Mouse (Mus musculus) stomach, embryonic 15.5 days (tissue): Measurements from ENCODE around the gene Retn. TPM values are rescaled to one million over a fixed set of nuclear protein-coding genes. Genes with fewer than 3 reads are reported as not detected.

Source experiments
- ATAC-seq: fragments of 200-750 bp; cut with Nextera tagmentation; 2 replicates; pipeline ENCODE4 v1.8.0; 2017; ENCODE audit warnings: low read depth, moderate number of reproducible peaks, moderate TSS enrichment; ENCODE audit not compliant: insufficient read depth, low FRiP score
- H3K27ac ChIP-seq: fragments of 300-500 bp; sonication (generic); 2 replicates; pipeline ENCODE4 v1.5.1; 2015; ENCODE audit warnings: mild to moderate bottlenecking, inconsistent platforms
- H3K27me3 ChIP-seq: fragments of 300-500 bp; sonication (generic); replicated peaks from 2 replicates; pipeline ENCODE4 v1.6.1; 2015; ENCODE audit warnings: inconsistent platforms
- H3K36me3 ChIP-seq: fragments of 300-500 bp; sonication (generic); 2 replicates; pipeline ENCODE4 v1.6.1; 2015; ENCODE audit warnings: inconsistent platforms
- H3K4me1 ChIP-seq: fragments of 300-500 bp; sonication (generic); 2 replicates; pipeline ENCODE4 v1.6.1; 2015; ENCODE audit warnings: inconsistent platforms
- H3K4me2 ChIP-seq: fragments of 300-500 bp; sonication (generic); 2 replicates; pipeline ENCODE4 v1.6.1; 2015; ENCODE audit warnings: mild to moderate bottlenecking, inconsistent platforms
- H3K4me3 ChIP-seq: fragments of 300-500 bp; sonication (generic); replicated peaks from 2 replicates; pipeline ENCODE4 v1.5.1; 2015; ENCODE audit warnings: inconsistent platforms
- H3K9ac ChIP-seq: fragments of 300-500 bp; sonication (generic); 2 replicates; pipeline ENCODE4 v1.6.1; 2015; ENCODE audit warnings: inconsistent platforms
- H3K9me3 ChIP-seq: fragments of 300-500 bp; sonication (generic); 2 replicates; pipeline ENCODE4 v1.6.1; 2016; ENCODE audit warnings: inconsistent platforms
- WGBS: fragments of 180-500 bp; shearing (Covaris S2); methylation state at CpG from one replicate; pipeline ENCODE4 v1.1.7; 2015; 5-methylcytosine and 5-hydroxymethylcytosine counted together
- polyA plus RNA-seq: library from polyadenylated mRNA; unstranded; fragments of >200 nt; fragmentation: Nextera tagmentation; extraction: Ambion mirVana; gene quantifications from 2 replicates; pipeline ENCODE4 v1.2.1, GENCODE M21; 2015

Retn gene
- 0.15 TPM in 1 of 2 replicates, not detected in the other for polyA plus RNA-seq

DNA sequence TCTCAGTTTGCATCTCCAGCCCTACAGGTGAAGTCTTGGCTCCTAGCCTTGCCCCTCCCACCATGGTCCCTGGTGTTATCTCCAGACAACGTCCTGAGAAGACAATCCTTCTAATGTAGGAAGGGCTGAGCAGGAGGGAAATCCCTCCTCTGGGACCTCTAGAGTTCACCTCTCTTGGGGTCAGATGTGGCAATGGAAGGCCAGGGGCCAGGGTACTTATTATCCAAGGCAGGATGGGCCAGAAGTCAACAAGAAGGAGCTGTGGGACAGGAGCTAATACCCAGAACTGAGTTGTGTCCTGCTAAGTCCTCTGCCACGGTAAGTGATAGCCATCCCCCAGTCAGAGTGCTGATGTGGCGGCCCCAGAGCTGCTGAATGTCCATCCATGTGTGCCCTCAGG, at the start of gene Retn:
Retn (plus strand) TSS at position 245 of the 400 bp plus-strand sequence.
- no peaks in the 10 kb centered on the region for H3K9me3 ChIP-seq
- H3K4me2 ChIP-seq: no peak within 1 kb of the TSS
- H3K27ac ChIP-seq: no peak within 1 kb of the TSS
- H3K27me3 ChIP-seq: no peaks in the 10 kb centered on the region
- WGBS: 66% methylated on average over 3 of the region's 3 CpGs
- no peaks in the 10 kb centered on the region for H3K36me3 ChIP-seq
- ATAC-seq: no peak
- H3K9ac ChIP-seq: no peak within 1 kb of the TSS
- no peaks in the 10 kb centered on the region for H3K4me1 ChIP-seq
- H3K4me3 ChIP-seq: no peak within 1 kb of the TSS

DNA sequence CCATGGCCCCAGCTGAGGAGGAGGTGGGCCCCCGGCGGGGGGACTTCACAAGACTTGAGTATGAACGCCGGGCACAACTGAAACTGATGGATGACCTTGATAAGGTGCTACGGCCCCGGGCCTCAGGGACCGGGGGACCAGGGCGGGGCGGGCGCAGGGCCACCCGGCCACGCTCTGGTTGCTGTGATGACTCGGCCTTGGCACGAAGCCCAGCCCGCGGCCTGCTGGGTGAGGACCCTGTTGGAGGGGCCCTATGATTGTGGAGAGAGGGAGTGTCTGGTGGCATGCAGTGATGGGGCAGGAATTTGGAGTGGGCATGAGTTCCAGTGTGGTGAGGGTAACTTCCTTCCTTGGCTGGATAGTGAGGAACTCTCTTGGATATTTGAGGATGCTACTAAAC, 49.0 kb upstream of the Retn start:
- no peaks in the 10 kb centered on the region for H3K27me3 ChIP-seq
- H3K9ac ChIP-seq: no peak overlapping the region
- no peak overlapping the region for H3K4me3 ChIP-seq
- H3K4me2 ChIP-seq: no peak overlapping the region
- ATAC-seq: no peak
- no peak overlapping the region for H3K27ac ChIP-seq
- WGBS: 67% methylated on average over 16 of the region's 16 CpGs
- no peaks in the 10 kb centered on the region for H3K9me3 ChIP-seq
- peaks cover 38% of the 10 kb centered on the region for H3K36me3 ChIP-seq
- 0 out of 2 replicates have a peak, but pooled peaks cover 4% of the 10 kb centered on the region for H3K4me1 ChIP-seq

DNA sequence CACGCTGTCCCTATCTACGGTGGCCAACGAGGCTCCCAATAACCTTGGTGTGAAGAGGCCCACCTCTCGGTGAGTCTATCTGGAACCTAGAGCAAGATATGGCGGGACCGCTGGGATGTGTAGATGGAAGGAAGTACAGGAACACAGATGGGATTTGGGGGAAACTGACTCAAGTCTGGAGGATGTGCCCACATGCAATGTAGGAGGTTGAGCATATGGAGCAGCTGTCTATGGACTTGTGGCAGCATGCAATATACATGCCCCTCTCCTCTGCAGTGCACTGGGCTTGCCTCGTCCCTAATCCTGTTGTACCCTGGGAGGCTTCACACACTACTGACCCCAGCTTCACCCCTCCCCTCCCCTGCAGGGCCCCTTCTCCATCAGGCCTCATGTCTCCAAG, 47.7 kb upstream of the Retn start:
- WGBS: 86% methylated on average over 7 of the region's 7 CpGs
- H3K27ac ChIP-seq: no peak overlapping the region
- no peaks in the 10 kb centered on the region for H3K9me3 ChIP-seq
- no peak overlapping the region for H3K4me3 ChIP-seq
- H3K4me1 ChIP-seq: 0 out of 2 replicates have a peak, but pooled peaks cover 4% of the 10 kb centered on the region
- H3K27me3 ChIP-seq: no peaks in the 10 kb centered on the region
- no peak overlapping the region for H3K4me2 ChIP-seq
- H3K9ac ChIP-seq: no peak overlapping the region
- ATAC-seq: no peak
- H3K36me3 ChIP-seq: peaks cover 43% of the 10 kb centered on the region

DNA sequence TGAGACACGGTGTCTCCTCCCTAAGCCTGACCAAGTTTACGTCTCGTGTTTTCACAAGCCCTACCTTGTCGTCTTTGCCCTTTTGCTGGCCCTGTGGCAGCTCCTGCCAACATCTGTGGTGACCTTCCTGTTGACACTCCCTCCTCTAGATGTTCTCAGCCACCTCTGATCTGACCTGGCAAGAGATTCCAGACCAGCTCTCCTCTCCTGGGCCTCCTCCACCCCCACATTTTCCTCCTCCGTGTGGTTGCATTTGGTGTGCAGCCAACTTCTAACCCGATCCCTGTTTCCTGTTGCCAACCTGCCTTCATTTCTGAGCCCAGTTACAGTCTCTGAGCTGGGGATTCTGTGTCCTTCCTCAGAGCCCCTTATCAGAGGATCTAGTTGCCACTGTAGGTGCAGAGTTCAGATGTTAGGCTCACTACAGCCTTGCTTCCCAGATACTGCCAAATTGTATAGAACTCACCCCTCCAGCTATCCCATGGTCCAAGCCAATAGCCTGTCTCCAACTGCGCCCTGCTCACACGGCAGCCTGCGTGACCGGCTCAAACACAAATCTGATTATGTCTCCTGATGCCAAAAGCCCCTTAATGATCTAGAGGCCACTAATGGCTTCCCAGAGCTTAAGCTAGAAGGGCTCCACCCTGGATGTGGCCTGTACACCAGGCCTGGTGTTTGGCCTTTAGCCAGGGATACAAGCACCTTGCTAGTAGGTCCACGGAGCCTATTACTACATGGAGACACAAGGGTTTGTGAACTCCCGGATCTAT, 46.3 kb upstream of the Retn start:
- Histone ChIP-seq H3K27me3 (no peaks in the 10 kb centered on the region), H3K36me3 (peaks cover 55% of the 10 kb centered on the region), H3K4me2 (no peak overlapping the region), H3K4me1 (0 out of 2 replicates have a peak, but pooled peaks cover 4% of the 10 kb centered on the region), H3K9ac (no peak overlapping the region), H3K9me3 (no peaks in the 10 kb centered on the region), H3K4me3 (no peak overlapping the region), H3K27ac (peak overlapping the region; percentile 1; the same call in 1 of the 2 replicates)
- ATAC-seq: no peak
- WGBS: 79% methylated on average over 12 of the region's 12 CpGs

DNA sequence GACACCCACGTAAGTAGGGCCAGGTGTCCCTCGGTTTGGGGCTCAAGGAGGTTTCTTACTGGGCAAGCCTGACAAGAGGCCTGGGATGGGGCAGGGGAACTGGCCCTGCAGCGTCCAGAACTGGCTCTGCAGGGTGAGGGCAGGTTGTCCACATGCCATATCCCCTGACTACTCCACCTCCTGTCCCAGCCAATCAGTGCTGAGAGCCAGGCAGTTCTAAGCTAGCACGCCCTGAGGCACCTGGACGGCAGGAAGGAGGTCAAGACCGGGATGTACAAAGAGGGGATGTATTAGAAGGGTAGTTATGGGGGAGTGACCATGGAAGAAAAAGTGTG, 45.8 kb upstream of the Retn start:
- ATAC-seq: no peak; the same call in 1 of the 2 replicates
- H3K36me3 ChIP-seq: peaks cover 57% of the 10 kb centered on the region
- H3K4me2 ChIP-seq: no peak overlapping the region
- H3K9ac ChIP-seq: no peak overlapping the region
- 74% methylated on average over 6 of the region's 6 CpGs for WGBS
- no peaks in the 10 kb centered on the region for H3K27me3 ChIP-seq
- H3K9me3 ChIP-seq: no peaks in the 10 kb centered on the region
- no peak overlapping the region for H3K4me3 ChIP-seq
- H3K27ac ChIP-seq: peak overlapping the region; percentile 1; the same call in 1 of the 2 replicates
- H3K4me1 ChIP-seq: 0 out of 2 replicates have a peak, but pooled peaks cover 4% of the 10 kb centered on the region

DNA sequence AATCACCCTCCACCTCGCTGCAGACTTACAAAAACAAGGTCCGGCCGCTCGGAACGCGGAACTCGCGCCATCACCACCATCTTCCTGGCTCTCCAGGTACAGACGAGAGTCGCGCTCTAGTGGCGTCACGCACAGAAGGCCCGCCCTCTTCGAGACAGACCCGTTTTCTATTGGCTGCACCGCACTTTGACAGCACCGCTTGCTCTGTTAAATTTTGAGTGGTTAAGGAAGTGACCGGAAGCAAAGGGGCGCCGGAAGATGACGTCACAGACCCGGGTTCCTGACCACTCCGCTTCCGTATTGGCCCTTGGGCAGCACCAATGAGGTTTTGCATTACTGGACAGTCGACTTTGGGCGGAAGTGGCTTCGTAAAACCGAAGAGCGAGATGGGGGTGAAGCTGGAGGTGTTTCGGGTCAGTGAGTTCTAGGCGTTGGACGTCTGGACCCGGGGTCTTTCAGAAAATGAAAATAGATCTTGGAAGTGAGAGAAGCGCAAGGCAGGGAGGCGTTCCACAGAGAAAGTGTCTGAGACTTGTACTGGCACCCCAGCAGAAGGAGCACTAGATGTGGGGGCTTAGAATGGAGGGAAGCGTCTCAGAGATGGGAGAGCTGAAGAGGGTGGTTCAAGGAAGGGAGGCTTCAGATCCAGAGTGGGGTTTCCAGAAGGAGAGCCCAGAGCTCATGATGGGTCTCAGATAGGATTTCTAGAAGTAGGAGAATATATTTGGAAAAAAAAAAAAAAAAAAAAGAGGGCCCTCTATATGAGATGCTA, 34.2 kb upstream of the Retn start, which contains the start of the genes Xab2 and Pet100:
Xab2 (minus strand) TSS at position 118 of the 772 bp plus-strand sequence.
Pet100 (plus strand) TSS at position 350 of the 772 bp plus-strand sequence.
- Histone ChIP-seq H3K9me3 (no peaks in the 10 kb centered on the region), H3K4me3 (peak within 1 kb of the TSS; percentile 81), H3K4me2 (peak within 1 kb of the TSS; percentile 80), H3K27me3 (no peaks in the 10 kb centered on the region), H3K27ac (no peak within 1 kb of the TSS), H3K9ac (peak within 1 kb of the TSS; percentile 77), H3K4me1 (peaks cover 15% of the 10 kb centered on the region), H3K36me3 (peaks cover 11% of the 10 kb centered on the region)
- under 1% methylated on average over 37 of the region's 37 CpGs for WGBS
- peak; percentile 99 for ATAC-seq

DNA sequence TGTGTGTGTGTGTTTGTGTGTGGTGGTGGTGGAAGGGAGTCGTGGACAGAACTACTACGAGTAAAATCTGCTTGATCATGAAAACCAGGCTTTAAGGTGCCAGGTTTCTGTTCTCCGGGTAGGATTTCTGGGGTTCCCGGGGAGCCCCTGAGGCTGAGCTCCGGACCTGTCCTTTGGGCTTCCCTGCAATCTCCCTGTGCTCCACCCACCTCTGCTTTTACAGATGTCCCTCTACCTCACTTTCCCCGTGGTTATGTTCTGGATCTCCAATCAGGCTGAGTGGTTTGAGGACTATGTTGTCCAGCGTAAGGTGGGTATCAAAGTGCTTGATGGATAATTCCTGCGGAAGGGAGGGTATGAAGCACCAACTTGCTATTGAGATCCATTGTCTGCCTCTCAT, 33.5 kb upstream of the Retn start:
- peaks cover 15% of the 10 kb centered on the region for H3K4me1 ChIP-seq
- H3K4me3 ChIP-seq: peak overlapping the region; percentile 81
- WGBS: 68% methylated on average over 8 of the region's 8 CpGs
- peak overlapping the region; percentile 80 for H3K4me2 ChIP-seq
- no peak overlapping the region for H3K27ac ChIP-seq
- H3K9me3 ChIP-seq: no peaks in the 10 kb centered on the region
- H3K27me3 ChIP-seq: no peaks in the 10 kb centered on the region
- ATAC-seq: no peak
- no peak overlapping the region for H3K9ac ChIP-seq
- peaks cover 6% of the 10 kb centered on the region; the same call in 1 of the 2 replicates for H3K36me3 ChIP-seq

DNA sequence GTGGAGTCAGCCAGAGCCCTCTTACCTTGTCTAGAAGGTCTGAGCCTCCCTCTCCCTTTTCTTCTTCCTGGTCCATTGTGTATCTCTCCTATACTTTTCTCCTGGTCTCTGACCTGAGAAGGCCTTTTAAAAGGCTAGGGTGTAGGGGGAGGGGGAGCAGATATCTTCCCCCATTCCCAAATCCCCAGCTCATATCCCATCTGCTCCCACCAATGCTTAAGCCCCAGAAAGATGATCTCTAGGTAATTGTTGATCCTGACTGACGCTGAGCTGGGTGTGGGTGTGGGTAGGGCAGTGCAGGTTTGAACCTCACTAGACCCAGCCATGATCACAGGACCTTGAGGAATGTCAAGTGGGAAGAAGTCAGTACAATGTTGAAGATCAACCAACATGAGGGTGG, 30.1 kb upstream of the Retn start, which contains the start of gene Pcp2:
Pcp2 (minus strand) TSS at position 101 of the 400 bp plus-strand sequence.
- 0 out of 2 replicates have a peak, but pooled peaks cover 6% of the 10 kb centered on the region for H3K27me3 ChIP-seq
- ATAC-seq: no peak
- WGBS: 55% methylated on average over 1 of the region's 1 CpGs
- H3K4me3 ChIP-seq: no peak within 1 kb of the TSS
- H3K36me3 ChIP-seq: no peaks in the 10 kb centered on the region
- H3K27ac ChIP-seq: no peak within 1 kb of the TSS
- H3K4me1 ChIP-seq: peaks cover 6% of the 10 kb centered on the region
- H3K9me3 ChIP-seq: no peaks in the 10 kb centered on the region
- no peak within 1 kb of the TSS for H3K4me2 ChIP-seq
- H3K9ac ChIP-seq: no peak within 1 kb of the TSS

DNA sequence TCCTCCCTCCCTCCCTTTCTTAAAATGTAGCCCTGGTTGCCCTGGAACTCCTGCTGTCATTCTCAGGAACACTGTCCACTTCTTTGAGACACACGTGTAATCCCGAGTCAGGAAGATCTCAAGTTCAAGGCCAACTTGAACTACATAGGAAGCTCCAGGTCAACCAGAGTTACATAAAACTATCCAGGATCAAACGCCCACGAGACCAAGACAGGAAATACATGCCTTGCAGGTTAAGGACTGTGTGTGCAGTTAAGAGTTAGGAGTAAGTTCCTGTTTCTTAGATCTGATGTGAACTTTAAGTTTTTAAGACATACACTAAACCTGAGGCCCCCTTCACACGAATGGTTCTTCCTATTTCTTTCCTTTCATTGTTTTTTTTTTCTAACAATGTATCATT, 28.6 kb upstream of the Retn start:
- WGBS: 56% methylated on average over 5 of the region's 5 CpGs
- H3K9me3 ChIP-seq: no peaks in the 10 kb centered on the region

DNA sequence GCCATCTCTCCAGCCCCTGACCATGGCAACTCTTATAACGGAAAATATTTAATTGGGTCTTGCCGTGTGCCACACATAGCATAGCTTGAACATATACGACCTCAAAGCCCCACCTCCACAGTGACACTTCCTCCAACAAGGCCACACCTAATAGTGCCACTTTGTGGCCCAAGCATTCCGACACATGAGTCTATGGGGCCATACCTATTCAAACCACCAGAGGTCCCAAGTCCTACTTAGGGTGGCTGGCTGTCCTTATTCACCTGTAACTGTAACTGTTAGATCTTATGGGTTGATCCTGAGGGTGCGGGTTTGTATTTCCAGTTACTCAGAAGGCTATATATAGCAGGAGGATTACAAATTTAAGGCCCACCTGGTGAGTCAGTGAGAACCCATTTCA, 27.6 kb upstream of the Retn start:
- Histone ChIP-seq H3K36me3 (no peaks in the 10 kb centered on the region), H3K4me2 (no peak overlapping the region), H3K27ac (no peak overlapping the region), H3K9ac (no peak overlapping the region), H3K4me3 (no peak overlapping the region), H3K4me1 (peaks cover 11% of the 10 kb centered on the region), H3K27me3 (0 out of 2 replicates have a peak, but pooled peaks cover 6% of the 10 kb centered on the region), H3K9me3 (no peaks in the 10 kb centered on the region)
- 24% methylated on average over 5 of the region's 5 CpGs for WGBS
- ATAC-seq: no peak

More for the DNA sequence above, 28.6 kb upstream of the Retn start:
- Histone ChIP-seq H3K27me3 (0 out of 2 replicates have a peak, but pooled peaks cover 6% of the 10 kb centered on the region), H3K4me3 (no peak overlapping the region), H3K4me1 (peaks cover 12% of the 10 kb centered on the region), H3K9ac (no peak overlapping the region), H3K36me3 (no peaks in the 10 kb centered on the region), H3K27ac (no peak overlapping the region), H3K4me2 (no peak overlapping the region)
- no peak for ATAC-seq

DNA sequence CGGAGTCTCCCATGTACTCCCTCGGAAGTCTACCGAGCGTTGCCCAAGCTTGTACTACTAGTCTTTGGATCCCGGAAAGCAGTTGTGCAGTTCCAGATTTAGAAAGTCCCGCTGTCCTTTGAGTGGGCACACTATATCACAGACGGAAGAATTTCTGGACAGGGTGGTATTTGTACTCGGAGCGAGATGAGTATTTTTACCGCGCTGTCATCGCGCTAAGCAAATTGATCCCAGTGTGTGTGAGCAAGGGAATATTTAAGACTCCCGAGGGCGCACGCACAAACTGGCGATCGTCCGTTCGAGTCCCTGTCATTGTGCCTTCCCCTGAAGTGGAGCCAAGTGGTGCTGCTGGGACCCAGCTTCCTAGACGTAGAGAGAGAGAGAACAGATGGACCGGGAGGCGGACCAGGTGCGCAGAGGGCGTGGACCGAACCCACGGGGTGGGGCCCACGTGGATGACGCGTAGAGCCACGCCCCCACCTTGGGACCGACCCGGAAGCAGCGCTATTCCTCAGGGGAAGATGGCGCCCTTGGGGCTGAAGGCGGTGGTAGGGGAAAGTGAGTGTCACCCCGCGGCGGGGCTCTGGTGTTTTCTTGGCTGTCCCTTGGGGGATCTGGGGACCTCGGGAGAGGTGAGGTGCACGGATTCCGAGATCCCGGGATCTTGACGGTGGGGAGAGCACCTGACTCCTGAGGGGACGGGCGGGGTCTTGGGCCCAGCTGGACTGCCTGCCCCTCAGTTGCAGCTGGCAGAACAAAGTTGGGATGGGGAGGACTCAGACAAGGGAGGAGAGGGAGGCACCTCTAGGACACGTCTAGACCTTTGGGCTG, 24.7 kb upstream of the Retn start, which contains the start of gene Stxbp2:
Stxbp2 (plus strand) TSS at position 309 of the 831 bp plus-strand sequence.
- Histone ChIP-seq H3K4me3 (peak within 1 kb of the TSS; percentile 66), H3K27me3 (0 out of 2 replicates have a peak, but pooled peaks cover 6% of the 10 kb centered on the region), H3K9me3 (no peaks in the 10 kb centered on the region), H3K9ac (peak within 1 kb of the TSS; percentile 48; the same call in 1 of the 2 replicates), H3K4me2 (peak within 1 kb of the TSS; percentile 76), H3K27ac (no peak within 1 kb of the TSS), H3K4me1 (peaks cover 11% of the 10 kb centered on the region), H3K36me3 (peaks cover 12% of the 10 kb centered on the region; the same call in 1 of the 2 replicates)
- peak; percentile 88 for ATAC-seq
- WGBS: 6% methylated on average over 47 of the region's 47 CpGs
